Mouse (Mus musculus) thymus, adult 18-20 months (tissue): Measurements from ENCODE around the gene Tmem86a.

Experiments used
- DNase-seq, 2 experiments: peaks; one replicate each; pipeline ENCODE4 v3.0.0; 2022; ENCODE audit warnings: mixed read lengths in 2 of 2

Gene Tmem86a

DNA sequence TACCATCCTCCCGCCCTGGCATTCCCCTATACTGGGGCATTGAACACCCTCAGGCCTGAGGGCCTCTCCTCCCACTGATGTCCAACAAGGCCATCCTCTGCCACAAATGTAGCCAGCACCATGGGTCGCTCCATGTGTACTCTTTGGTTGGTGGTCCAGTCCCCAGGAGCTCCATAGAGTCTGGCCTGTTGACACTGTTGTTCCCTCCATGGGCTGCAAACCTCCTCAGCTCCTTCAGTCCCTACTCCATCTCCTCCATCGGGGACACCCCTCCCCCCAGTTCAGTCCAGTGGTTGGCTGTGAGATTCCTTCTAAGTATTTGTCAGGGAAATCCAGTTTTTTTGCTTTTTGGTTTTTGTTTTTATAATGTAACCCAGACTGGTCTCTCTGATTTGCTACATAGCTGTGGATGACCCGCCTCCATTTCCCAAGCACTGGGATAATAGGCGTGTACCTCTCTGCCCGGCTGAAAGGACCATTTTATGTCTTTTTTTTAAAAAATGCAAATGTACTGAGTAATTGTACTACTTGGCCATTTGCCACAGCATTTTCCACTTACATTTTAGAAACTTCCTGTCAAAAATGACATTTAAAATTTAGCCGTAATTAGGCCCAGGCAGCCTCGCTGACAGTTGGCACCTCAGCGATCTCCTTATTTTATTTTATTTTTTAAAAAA lies 19.7 kb upstream of the Tmem86a start:
- no peak for DNase-seq

DNA sequence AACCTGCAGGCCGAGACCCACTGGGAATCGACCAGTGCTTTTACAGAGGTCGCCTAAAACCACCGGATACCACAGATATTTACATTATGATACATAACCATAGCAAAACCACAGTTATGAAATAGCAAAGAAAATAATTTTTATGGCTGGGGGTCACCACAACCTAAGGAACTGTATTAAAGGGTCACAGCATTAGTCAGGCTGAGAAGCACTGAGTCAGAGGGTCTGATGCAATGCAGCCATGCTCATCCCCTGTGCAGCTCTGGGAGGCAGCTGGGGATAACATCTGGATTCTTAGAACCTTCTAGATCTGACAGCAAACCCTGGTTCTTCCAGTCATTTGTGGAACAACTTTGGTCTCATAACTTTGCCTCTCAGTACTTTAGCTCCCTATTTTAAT lies 19.0 kb upstream of the Tmem86a start:
- no peak for DNase-seq

- no peak for DNase-seq
These were observed 15.5 kb upstream of the Tmem86a start for GRCm38 (mm10) chr7:47034785-47035384.

GRCm38 (mm10) chr7:47035426-47035825 lies 15.0 kb upstream of the Tmem86a start:
- DNase-seq, result no peak

- DNase-seq, result no peak
These were observed 8.7 kb upstream of the Tmem86a start for GRCm38 (mm10) chr7:47041706-47042105.

GRCm38 (mm10) chr7:47042121-47042520 lies 8.3 kb upstream of the Tmem86a start:
- DNase-seq, result no peak

GRCm38 (mm10) chr7:47042823-47043490 lies 7.4 kb upstream of the Tmem86a start:
- DNase-seq, result no peak

DNA sequence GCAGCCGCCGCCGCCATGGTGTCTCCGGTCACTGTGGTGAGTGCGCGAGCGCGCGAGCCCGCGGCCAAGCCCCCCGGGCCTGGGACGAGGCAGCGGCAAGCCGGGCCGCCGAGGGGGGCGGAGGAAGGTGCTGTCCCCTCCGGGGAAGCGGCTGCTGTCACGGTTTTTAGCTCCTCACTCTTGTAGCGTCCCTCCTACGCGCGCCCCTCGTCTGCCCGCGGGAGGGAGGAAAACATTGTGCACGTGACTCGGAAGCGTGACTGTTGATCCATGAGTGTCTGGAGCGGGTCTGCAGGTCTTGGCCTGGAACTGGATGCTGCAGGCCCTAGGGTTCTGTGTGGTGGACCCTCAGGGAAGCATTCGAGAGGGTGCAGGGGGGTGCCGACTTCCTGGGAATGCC lies 365 bp downstream of the Tmem86a start:
- DNase-seq, result peak in 1 of 2 experiments; percentile 76

- peak in 1 of 2 experiments; percentile 20 for DNase-seq
These were observed 1.2 kb downstream of the Tmem86a start for GRCm38 (mm10) chr7:47051404-47052151.

- DNase-seq, result no peak
These were observed 1.9 kb downstream of the Tmem86a start for GRCm38 (mm10) chr7:47052276-47052675.

- no peak for DNase-seq
These were observed 2.9 kb downstream of the Tmem86a start for GRCm38 (mm10) chr7:47053287-47053686.

GRCm38 (mm10) chr7:47054666-47055065 lies 4.3 kb downstream of the Tmem86a start:
- DNase-seq, result no peak

DNA sequence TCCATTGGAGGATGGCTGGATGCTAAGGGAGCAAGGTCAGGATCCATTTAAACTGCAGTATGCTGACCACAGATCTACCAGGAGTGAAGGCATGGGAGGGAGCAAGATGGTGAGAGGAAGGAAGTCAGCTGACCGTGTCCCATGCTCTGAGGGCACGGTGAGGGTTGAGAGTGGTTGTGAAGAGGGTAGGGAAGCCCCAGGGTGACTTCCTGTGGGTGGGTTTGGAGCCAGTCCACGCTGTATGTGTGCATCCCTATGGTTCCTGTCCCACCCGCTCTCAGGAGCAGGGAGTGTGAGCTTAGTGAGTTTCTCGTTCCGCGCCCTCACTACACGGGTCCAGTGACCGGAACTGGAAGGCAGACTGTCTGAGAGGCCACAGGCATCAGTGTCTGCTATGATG lies 5.3 kb downstream of the Tmem86a start:
- DNase-seq, result no peak

DNA sequence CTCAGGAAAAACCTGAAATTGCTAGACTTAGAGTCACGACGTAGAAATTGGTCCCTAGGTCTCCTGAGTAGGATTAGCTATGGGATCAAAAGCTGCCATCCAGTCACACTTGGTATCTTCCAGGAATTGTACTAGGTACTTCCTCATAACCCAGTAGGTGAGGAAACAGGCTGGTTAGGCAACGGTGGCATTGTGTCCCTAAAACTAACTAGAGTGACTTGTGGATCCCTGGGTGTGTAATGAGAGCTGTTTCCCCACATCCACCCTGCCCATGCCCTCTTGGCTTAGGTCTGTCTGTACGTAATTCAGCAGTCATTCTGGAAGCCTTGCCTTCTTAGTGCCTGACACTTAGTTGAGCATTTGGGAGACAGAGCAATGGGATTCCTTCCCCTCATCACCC lies 5.9 kb downstream of the Tmem86a start:
- no peak for DNase-seq

- no peak for DNase-seq
These were observed 8.9 kb downstream of the Tmem86a start for GRCm38 (mm10) chr7:47059339-47059738.

DNA sequence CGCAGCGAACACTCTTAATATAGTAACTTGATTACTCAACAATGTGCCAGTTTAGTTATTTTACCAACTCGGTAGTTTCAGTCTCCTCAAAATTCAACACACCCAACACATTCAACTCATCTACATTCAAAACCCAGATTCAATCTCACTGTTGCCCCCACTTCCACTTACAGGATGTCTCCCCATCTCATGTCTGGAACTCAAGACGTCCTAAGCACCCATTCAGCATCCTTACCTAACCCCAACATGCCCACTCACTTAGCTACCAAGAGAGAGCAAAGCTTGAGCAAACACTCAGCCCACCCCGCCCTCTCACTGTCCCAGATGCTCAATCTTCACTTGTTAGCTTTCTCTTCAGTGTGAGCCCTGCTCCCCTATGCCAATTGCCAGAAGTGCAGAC lies 11.2 kb downstream of the Tmem86a start:
- DNase-seq, result no peak

DNA sequence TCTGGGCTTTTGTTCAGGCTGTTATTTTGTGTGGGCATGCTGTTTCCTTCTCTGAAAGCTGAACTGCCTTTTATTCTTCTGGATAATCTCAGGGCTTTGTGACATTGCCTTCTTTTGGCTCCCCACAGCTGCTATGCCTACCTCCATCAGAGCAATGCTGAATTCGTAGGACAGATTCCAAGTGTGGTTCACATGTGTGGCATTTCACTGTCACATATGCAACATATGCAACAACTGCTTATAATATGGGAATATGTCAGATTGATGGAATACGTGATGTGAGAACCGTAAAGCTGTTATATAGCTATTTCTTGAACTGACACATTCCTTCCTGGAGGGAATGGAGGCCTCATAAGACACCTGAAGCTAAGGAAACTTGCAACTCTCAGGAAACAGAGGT lies 16.5 kb downstream of the Tmem86a start:
- DNase-seq, result no peak

DNA sequence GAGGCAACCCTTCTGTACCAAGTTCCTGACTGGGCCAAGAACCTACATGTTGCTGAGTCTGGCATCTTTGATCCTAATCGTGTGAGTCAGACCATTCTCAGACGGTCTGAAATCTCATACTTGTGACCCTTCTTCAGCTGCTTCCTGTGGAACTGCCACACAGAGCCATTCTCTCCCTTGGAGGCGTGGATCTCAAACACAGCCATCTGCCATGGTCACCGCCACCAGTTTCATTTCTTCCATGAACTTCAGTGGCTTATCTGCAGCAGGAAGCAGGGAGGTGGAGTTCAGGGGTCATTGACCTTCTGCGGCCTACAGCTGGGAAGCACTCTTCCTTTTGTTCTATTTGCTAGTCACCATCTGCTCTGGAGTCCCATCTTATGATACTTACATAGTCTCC lies 17.5 kb downstream of the Tmem86a start:
- DNase-seq, result no peak

- no peak for DNase-seq
These were observed 22.1 kb downstream of the Tmem86a start for GRCm38 (mm10) chr7:47072551-47072950.

DNA sequence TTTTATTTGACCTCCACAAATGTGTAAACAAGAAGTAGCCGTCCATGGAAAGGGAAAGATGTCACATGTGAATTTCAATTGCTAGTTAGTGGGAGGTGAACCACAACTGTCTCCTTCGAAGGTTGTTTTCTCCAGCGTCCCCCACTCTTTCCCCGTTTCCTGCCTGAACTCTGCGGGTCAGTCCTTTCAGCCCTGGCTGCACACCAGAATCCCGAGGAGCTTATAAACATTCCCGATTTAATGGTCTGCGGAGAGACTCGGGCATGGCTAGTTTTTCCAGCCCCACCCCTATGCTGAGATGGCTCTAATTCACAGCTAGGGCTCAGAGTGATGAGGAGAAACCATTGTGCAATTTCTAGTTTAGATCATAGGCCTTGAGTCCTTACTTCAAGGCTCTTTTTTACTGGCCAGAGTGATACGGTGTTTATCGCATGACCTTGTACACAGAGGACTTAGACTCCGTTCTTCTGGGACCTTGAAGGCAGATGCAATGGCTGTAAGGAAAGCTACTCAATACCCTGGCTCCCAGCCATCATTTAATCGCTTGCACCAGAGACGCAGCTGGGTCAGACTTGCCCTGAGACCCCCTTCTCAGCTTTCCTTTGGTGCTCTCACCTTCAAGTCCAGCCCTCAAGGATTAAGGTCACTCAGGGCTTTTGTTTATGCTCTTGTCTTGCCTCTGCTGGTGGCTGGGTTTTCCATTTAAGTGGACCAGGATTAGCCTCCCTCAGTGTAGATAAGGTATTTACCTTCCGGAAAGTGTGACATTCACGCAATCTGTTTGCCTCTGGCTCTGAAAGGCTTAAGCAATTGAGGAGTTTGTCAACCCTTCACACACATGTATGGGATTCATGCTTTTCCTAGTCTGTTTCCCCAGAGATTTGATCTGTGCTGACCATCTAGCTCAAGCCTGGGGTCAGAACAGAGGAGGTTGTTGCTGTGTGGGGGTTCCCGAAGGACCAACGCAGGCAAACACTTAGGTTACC lies 23.4 kb downstream of the Tmem86a start:
- no peak for DNase-seq

GRCm38 (mm10) chr7:47076193-47076592 lies 25.8 kb downstream of the Tmem86a start:
- DNase-seq, result no peak

DNA sequence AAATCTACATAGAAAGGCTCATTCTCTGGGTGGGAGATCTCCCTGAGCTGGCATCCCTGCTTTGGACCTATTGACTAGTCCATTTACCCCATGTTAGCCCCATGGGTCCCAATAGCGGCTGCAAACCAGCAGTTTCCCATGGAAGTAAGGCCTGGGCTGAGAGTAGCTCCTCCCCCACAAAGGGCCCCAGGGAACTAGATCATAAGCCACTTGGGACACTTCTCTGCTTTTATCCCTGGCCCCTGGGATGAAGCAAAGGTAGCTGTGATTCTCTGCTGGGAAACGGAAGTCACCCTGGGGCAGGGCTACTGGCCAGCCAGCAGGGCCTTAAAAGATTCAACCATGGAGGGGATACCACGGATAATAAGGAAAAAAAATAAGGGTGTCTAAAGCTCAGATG lies 26.3 kb downstream of the Tmem86a start:
- no peak for DNase-seq
